ENCODE assay signal across 25 mouse cellular contexts in genomic region chr1:142895081-142895480, GRCm38 (mm10).
A peak's percentile ranks its signal among the peaks of the same experiment; 100 is the strongest.
DNase-seq lines count a peak whose midpoint lies in the region; ATAC-seq and TF ChIP-seq lines count a peak whose summit lies in the region.
"Had no signal": no experiment of that assay in that cellular context is flagged by ENCODE, and none has a peak within 500 bp of the region (broad histone marks: within the 10 kb centered on the region; RNA-seq: fewer than 3 reads in every experiment).

No protein-coding gene starts in this region.

- H3K27ac ChIP-seq in heart, adult 2 months = peak overlapping the region; percentile 46; the same call in 1 of the 2 replicates
- no peak overlapping the region for H3K27ac ChIP-seq in heart, embryonic 12.5 days (ENCODE audit: poor library complexity, severe bottlenecking)
- H3K27ac ChIP-seq in heart, embryonic 10.5 days = no peak overlapping the region
- H3K27ac ChIP-seq: embryonic facial prominence, embryonic 12.5 days; embryonic facial prominence, embryonic 15.5 days; forebrain, embryonic 15.5 days; hindbrain, embryonic 10.5 days; hindbrain, embryonic 13.5 days; intestine, embryonic 15.5 days; kidney, embryonic 15.5 days had no signal

- no peaks in the 10 kb centered on the region for H3K79me2 ChIP-seq in heart, adult 2 months (replicated peaks; ENCODE audit: control insufficient read depth, insufficient read depth, low read length)

- H3K4me2 ChIP-seq in heart, embryonic 12.5 days = no peak overlapping the region
- H3K4me2 ChIP-seq: embryonic facial prominence, embryonic 12.5 days; embryonic facial prominence, embryonic 15.5 days; forebrain, embryonic 15.5 days; heart, embryonic 11.5 days; hindbrain, embryonic 13.5 days; intestine, embryonic 15.5 days; kidney, embryonic 15.5 days had no signal

- 20% methylated on average over 1 of the region's 1 CpGs for WGBS in heart, adult 2 months
- WGBS in heart, embryonic 12.5 days = 28% methylated on average over 1 of the region's 1 CpGs
- WGBS in heart, embryonic 10.5 days = 56% methylated on average over 1 of the region's 1 CpGs

- TF ChIP-seq POLR2A in heart, adult 2 months (IDR thresholded peaks at IDR 0.05; ENCODE audit: insufficient read depth, low read depth, low read length) = no peak

- DNase-seq in adrenal gland, postnatal 36 days = peak; percentile 0 to 7
- DNase-seq in adrenal gland, postnatal 25 days = no peak
- DNase-seq in heart, adult 2 months = no peak
- peak; percentile 2 to 4 for DNase-seq in heart, postnatal 10 days
- no peak for DNase-seq in heart, embryonic 10.5 days (ENCODE audit: low spot score)
- DNase-seq: adrenal gland, postnatal 10 days; cerebellum, adult 11 months; cerebellum, adult 2 months; cerebellum, adult 9-11 months; cerebellum, postnatal 25 days; gastrocnemius, postnatal 14 days; heart, postnatal 36 days; kidney, adult 11 months; kidney, adult 8-10 months had no signal

- no peak overlapping the region for H3K4me3 ChIP-seq in heart, adult 2 months
- H3K4me3 ChIP-seq in heart, embryonic 12.5 days = no peak overlapping the region
- no peak overlapping the region for H3K4me3 ChIP-seq in heart, embryonic 10.5 days
- H3K4me3 ChIP-seq: embryonic facial prominence, embryonic 12.5 days; embryonic facial prominence, embryonic 15.5 days; forebrain, embryonic 15.5 days; hindbrain, embryonic 10.5 days; hindbrain, embryonic 13.5 days; intestine, embryonic 15.5 days; kidney, embryonic 15.5 days had no signal

- H3K9ac ChIP-seq in heart, adult 2 months (ENCODE audit: low read depth, low read length) = no peak overlapping the region
- H3K9ac ChIP-seq in heart, embryonic 12.5 days = no peak overlapping the region
- H3K9ac ChIP-seq: embryonic facial prominence, embryonic 12.5 days; embryonic facial prominence, embryonic 15.5 days; forebrain, embryonic 15.5 days; hindbrain, embryonic 13.5 days; intestine, embryonic 15.5 days; kidney, embryonic 15.5 days had no signal

- intact Hi-C loops in heart, adult 2 months (cut with DNase I) = no loop called here
- intact Hi-C loops in heart, postnatal 10 days (cut with DNase I) = no loop called here

- H3K27me3 ChIP-seq in heart, adult 2 months (ENCODE audit: control insufficient read depth, insufficient read depth, low read length) = no peaks in the 10 kb centered on the region
- H3K27me3 ChIP-seq in heart, embryonic 12.5 days (replicated peaks) = no peaks in the 10 kb centered on the region
- H3K27me3 ChIP-seq in heart, embryonic 10.5 days (ENCODE audit: insufficient read depth, poor library complexity, severe bottlenecking) = no peaks in the 10 kb centered on the region
- H3K27me3 ChIP-seq: embryonic facial prominence, embryonic 12.5 days; embryonic facial prominence, embryonic 15.5 days; forebrain, embryonic 15.5 days; hindbrain, embryonic 13.5 days; intestine, embryonic 15.5 days; kidney, embryonic 15.5 days had no signal

- H3K36me3 ChIP-seq in heart, adult 2 months (ENCODE audit: control insufficient read depth, insufficient read depth, low read length) = no peaks in the 10 kb centered on the region
- H3K36me3 ChIP-seq in heart, embryonic 12.5 days = no peaks in the 10 kb centered on the region
- H3K36me3 ChIP-seq in heart, embryonic 10.5 days = no peaks in the 10 kb centered on the region
- H3K36me3 ChIP-seq: embryonic facial prominence, embryonic 12.5 days; embryonic facial prominence, embryonic 15.5 days; forebrain, embryonic 15.5 days; hindbrain, embryonic 10.5 days; hindbrain, embryonic 13.5 days; intestine, embryonic 15.5 days; kidney, embryonic 15.5 days had no signal

- ATAC-seq in heart, embryonic 12.5 days (ENCODE audit: insufficient number of reproducible peaks, low FRiP score) = no peak
- ATAC-seq: CD4-positive, CD25-positive, alpha-beta regulatory T cell, adult 4 months; forebrain, embryonic 15.5 days; hindbrain, embryonic 16.5 days; intestine, embryonic 15.5 days had no signal

- TF ChIP-seq EP300 in heart, adult 2 months (IDR thresholded peaks at IDR 0.05; ENCODE audit: insufficient read depth, low read depth, low read length) = no peak

- no peaks in the 10 kb centered on the region for H3K9me3 ChIP-seq in heart, embryonic 12.5 days (replicated peaks)
- no peaks in the 10 kb centered on the region for H3K9me3 ChIP-seq in heart, embryonic 10.5 days
- H3K9me3 ChIP-seq: embryonic facial prominence, embryonic 12.5 days; embryonic facial prominence, embryonic 15.5 days; forebrain, embryonic 15.5 days; hindbrain, embryonic 10.5 days; hindbrain, embryonic 13.5 days; intestine, embryonic 15.5 days; kidney, embryonic 15.5 days had no signal

- no peaks in the 10 kb centered on the region; the same call in 1 of the 2 replicates for H3K4me1 ChIP-seq in heart, adult 2 months (ENCODE audit: control insufficient read depth, insufficient read depth, low read length)
- no peaks in the 10 kb centered on the region for H3K4me1 ChIP-seq in heart, embryonic 12.5 days (replicated peaks)
- no peaks in the 10 kb centered on the region for H3K4me1 ChIP-seq in heart, embryonic 10.5 days
- H3K4me1 ChIP-seq: embryonic facial prominence, embryonic 12.5 days; embryonic facial prominence, embryonic 15.5 days; forebrain, embryonic 15.5 days; hindbrain, embryonic 10.5 days; hindbrain, embryonic 13.5 days; intestine, embryonic 15.5 days; kidney, embryonic 15.5 days had no signal

- no peak for TF ChIP-seq CTCF in heart, adult 2 months (IDR thresholded peaks at IDR 0.05)

Comparison
In these comparisons a context has a peak if more than half of its experiments do, and no peak if none do; other contexts are left out.
1. DNase-seq: peak in adrenal gland, postnatal 36 days (2 of 2) and heart, postnatal 10 days (2 of 2); none in adrenal gland, postnatal 25 days (single experiment), heart, adult 2 months (0 of 2) and heart, embryonic 10.5 days (single experiment).